Mouse (Mus musculus): Measurements from ENCODE around the gene Ugt1a7c.
A peak's percentile ranks its signal among the peaks of the same experiment; 100 is the strongest.

Ugt1a7c gene

DNA sequence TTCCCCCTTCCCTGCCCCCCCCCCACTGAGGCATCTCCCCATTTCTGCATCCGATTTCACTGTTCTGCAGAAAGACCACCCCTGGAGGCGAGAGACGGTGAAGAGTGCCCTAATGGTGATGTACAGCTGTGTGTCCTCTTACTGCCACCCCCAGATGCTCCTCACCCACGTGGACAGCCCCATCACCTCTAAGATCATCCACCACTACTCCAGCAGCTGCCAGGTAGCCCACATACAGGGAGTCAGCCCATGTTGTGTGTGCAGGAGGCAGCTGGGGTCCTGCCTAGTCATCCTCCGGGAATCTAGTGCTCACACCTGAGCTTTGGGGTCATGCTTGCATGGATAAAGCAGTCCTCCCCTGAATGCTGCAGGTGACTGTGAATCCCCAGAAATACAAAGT is 149.0 kb downstream of the Ugt1a7c start:
- DNase-seq = no peak

DNA sequence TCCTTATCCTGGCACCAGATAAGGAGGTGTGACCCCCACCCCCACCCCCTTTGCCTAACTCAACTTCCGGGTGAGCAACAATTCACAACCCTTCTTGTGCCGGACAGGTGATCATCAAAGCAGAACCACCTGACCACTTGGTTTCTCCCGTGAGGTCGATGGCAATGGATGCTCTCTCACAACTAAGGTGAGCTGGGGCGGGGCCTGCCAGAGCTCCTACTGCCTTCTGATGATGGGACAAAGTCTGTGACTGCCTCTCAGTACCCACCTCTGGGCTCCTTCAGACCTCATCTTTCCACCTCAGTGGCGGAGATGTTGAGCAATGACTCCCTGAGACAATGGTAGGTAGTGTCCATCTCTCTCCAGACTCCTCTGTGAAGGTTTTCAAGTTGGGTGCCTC is 151.0 kb downstream of the Ugt1a7c start:
- DNase-seq = no peak

DNA sequence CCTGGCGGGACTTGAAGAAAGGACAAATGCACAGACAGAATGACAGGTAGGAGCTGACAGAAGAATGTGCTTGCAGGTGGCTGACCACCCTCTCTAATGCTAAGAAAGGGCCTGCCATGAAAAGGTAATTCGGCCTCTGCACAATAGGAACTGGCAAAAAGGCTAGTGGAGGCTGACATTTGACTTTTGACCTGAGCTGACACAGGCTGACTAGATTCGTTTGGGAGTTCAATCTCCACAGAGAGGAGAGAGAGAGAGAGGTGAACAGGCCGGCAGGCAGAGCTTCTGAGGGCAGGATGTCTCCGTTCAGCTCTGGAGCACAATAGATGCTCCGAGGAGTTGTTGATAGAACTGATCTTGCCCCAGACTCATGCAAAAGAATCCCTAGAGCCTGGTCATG is 151.5 kb downstream of the Ugt1a7c start:
- no peak for DNase-seq

DNA sequence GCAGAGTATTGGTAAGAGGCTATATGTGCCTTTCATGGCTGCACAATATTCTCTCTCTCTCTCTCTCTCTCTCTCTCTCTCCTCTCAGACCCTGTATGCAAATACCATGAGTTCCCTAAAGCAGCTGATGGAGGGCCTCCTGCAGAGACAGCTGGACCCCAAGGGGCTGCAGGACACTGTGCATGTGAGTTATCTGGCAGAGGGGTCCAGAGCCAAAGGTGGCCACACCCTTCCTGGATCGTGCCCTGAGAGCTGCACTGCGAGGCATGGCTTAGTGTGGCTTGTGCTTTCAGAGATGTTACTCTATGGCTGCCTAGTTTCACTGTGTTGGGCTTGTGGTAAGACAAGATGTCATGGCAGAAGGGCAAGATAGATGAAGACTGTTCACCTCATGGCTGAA is 152.8 kb downstream of the Ugt1a7c start:
- DNase-seq = no peak

DNA sequence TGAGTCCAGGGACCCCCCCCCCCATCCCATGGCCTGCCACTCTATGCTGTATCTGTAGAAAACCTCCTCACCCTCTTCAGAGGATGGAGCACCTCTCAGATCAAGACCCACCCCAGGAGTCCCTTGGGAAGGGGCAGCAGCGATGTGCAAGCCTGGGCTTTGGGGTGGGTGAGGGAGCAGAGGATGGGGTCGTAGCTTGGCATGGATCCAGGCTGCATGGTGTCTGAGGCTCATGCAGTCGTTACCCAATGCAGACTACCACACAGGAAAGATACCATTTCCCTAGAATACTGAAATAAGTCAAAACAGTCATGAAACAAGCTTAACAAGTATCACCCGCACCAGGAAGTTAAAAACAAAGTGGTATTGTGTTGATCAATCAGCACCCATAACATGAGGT is 153.8 kb downstream of the Ugt1a7c start:
- no peak for DNase-seq

DNA sequence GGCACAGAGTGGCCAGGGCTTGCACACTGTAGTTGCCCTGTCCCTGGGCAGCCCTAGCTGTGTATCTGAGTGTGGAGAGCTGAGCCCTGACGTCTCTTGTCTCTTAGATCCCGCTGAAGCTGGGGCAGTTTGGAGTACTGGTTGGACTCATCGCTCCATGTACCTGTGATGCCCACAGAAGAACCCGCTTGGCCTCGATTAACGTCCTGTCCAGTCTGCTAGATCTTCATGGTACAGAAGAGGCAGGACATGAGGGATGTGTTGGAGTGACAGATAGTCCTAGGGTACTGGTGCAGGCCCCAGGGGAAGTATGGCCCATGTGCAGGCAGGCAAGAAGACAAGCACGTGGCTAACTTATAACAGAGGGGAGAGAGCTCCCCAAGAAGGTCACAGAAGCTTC is 154.7 kb downstream of the Ugt1a7c start:
- no peak for DNase-seq

DNA sequence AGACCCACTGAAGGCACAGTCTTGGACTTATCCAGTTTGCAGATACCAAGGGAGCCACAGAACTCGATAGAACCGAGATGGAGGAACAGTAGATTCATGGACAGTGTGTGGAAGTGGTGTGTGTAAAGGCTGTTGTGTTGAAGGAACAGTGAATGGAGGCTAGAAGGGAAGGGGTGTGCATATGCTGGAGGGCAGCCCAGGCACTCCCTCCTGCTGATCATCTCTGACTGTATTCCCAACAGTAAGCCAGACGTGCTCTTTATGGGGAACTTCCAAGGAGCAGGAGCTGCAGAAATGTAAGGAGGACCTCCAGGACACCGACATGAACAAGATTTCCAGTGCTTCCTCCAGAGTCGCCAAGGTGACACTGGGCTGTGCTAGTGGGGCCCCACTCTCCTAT is 155.2 kb downstream of the Ugt1a7c start:
- no peak for DNase-seq

DNA sequence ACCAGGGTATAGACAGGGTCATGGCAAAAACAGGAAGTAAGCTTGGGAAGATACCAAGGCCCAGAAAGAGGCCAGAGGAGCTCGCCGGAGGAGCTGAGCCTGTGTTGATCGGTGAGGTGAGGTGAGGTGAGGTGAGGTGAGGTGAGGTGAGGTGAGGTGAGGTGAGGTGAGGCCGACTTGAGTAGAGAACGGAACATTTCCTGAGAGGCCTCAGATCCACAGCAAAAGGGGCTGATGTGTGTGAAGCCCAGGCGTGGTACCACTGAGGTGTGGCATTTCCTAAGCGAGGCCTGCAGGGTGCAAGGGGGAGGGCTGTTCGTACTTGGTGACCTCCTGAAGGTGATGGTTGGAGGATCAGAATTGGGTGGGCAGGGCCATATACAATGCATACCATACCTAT is 158.2 kb downstream of the Ugt1a7c start:
- no peak for DNase-seq

DNA sequence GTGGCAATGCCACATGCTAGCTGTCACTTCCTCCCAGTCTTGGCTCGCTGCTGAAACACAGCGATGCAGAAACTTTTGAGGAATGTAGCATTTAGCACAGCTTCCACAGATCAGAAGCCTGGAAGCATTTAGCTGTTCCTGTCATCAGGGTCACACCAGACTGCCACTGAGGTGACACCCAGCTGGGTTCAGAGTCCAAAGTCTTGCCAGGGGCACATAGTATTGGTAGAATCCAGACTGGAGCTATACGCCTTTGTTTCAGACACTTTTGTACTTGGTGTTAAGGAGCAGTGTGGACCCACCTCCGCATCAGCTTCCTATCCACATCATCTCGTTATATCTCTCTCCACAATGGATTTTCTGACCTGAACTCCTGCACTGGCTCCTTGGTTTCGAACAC is 158.7 kb downstream of the Ugt1a7c start:
- no peak for DNase-seq

DNA sequence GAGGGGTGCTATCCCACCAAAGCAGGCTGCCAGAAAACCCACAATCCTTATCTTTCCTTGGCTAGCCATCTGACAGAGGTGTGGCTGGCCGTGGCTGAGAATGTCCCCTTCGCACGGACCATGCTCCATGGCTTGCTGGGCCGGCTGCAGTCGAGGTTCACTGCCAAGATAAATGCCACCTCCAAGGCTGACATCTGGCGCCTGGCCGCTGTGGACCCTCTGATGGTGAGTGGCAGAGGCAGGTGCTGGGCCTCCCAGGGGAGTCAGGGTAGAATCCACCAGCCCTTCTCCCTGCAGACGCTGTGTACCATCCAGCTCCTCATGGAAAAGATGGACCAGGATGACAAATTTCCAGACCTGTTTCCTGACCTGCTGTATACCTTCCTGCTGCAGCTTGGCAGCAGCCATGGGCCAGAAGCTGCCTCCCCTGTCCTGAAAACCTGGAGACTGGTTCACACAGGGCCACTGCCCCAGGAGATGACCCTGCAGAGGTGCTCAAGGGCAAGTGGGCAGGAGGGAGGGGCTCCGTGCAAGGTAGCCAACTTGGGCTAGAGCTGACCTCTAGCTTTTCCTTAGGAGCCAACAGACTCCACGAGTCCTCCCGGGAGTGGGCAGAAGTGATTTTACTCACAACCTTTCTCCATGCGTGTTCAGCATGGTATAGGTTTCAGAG is 160.1 kb downstream of the Ugt1a7c start:
- no peak for DNase-seq

DNA sequence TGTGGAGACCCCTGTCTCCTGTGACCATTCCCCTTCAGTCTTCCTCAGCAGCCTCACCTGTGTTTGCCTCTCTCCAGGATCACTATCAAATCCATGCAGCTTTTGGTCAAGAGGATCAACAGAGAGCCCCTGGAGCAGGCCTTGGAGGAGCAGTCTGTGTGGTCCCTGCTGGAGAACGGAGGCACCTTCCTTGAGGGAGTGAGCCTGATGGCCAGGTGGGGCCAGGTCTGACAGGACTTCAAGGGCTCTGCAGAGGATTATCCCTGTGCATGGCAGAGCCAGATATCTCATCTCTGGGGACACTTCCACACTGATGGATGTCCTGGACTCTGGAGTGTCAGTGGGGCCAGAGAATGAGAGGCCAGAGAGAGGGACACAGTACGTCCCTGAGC is 160.6 kb downstream of the Ugt1a7c start:
- no peak for DNase-seq

DNA sequence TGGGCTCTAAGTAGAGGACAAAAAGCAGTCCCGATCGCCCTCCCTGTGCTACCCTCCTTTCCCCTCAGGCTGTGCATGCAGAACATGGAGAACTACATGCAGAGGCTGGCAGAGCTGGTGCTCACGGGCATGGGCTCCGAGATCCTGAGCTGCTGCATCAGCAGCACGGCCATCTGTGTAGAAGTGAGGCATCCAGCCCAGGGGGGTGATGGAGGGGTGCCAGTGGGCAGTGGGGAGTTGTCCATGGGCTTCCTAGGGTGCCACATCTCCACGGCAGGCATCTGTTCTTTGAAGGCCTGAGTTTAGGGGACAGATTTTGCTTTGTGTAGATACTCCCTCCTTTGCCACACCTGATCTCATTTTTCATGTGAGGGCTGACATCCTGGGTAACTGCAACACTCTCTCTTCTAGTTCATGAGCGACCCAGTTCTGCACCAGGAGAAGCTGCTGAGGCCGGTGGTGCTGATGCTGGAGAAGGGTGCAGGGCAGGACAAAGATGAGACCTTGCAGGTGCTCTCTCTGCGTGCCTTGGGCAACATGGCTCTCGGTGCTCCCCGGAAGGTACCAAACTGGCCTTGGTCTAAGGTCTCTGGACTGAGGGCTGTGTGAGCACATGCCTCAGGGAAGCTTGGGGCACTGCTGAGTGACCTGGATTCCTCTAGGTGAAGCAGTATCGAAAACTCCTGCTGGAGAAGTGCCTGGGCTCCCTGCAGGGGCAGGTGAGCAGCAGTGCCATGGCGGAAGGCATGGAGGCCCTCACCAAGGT is 161.3 kb downstream of the Ugt1a7c start:
- DNase-seq = no peak

DNA sequence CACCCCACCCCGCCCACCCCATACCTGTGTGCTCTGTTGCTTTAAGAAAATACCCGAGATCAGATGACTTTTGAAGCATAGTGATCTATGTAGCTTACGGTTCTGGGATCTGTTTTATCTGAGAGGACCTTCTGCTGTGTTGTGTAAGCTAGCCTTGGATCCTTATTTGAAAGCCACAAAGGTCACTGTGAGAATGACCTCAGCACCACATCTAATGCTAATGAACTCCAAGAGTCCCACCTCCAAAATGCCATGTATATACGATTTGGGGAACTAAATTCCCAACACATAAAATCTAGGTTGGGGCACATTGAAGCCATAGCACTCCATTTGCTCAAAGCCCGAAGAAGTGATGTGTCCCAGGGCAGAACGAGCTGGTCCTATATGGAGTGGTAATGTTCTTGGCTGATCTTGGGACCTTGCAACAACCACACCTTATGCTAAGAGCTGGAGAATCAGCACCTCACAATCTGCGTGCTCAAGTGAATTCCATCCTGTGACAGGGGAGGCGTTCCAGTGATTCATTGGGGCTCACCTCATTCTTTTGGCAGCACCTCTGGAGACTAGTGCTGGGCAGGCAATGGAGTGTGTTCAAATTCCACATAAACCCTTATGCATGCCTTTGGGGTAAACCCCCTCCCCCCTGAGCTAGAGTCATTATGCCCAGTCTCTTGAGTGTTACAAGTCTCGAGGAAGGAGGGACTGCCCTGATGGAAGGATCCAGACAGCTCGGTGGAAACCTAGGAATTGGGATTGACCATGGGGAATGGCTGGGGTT is 162.2 kb downstream of the Ugt1a7c start:
- no peak for DNase-seq

DNA sequence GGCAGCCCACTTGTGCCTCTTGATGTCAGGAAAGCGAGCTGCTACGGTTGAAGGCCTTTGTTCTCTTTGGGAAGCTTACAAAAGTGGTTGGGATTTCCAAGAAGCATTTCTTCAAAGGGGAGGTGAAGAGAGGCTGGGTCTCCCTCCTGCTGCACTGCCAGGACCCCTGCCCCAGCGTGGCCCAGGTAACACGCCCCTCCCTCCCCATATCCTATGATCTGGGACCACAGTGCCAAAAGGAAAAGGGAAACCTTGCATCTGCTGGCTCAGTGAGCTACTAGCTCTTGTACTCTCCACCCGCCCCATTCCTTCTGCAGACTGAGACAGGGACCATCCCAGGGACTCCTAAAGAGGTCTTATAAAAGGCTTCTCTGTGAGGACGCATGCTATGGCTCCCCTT is 162.8 kb downstream of the Ugt1a7c start:
- no peak for DNase-seq

DNA sequence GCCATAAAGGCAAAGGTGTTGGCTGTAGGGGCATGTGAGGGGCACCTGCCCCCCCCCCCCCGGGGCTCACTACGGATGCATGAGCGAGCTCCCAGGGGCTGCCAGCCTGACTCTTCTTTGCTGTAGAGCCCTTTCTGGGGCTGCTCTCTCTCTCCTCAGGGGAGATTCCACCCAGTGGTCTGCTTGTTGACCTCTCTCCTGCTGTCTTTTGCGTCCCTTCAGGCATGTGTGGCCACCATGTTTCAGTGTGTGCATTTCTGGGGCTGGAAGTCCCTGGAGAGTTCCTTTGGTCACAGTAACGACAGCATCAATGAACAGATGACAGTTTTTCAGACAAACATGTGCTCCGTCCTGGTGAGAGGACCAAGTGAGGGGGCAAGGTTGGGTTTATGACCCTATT is 163.5 kb downstream of the Ugt1a7c start:
- DNase-seq = no peak

DNA sequence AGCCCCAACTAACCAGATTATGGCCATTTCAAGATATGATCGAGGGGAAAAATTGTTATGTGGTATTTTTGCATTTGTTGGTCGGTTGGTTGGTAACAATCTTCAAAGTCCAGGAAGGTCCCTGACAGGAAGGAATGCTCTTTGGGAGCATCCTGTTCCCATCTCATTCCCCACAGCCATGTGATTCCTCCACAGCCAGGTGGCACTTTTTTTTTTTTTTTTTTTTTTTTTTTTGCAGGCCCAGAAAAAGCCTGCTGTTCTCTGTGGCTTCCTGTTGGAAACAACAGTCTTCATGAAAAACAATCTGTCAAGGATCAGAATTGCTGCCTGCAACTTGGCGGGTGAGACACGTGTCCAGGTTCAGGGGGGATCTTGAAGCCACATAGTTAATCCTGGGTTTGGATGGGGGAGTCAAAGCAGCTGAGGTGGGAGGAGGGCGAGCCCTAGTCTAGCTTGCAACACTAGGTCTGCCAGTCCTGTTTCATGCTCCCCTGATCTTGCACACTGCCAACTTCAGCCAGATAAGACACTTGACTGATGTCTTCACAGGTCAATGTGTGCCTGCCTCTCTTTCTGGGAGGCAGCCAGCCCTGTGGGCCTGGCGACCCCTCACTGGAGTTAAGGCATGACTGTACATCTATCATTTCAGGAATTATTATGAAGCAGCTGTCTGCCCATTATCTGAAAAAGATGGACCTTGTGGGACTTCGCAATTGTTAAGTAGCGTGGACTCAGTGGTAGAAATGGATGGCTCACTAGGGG is 164.2 kb downstream of the Ugt1a7c start:
- no peak for DNase-seq

DNA sequence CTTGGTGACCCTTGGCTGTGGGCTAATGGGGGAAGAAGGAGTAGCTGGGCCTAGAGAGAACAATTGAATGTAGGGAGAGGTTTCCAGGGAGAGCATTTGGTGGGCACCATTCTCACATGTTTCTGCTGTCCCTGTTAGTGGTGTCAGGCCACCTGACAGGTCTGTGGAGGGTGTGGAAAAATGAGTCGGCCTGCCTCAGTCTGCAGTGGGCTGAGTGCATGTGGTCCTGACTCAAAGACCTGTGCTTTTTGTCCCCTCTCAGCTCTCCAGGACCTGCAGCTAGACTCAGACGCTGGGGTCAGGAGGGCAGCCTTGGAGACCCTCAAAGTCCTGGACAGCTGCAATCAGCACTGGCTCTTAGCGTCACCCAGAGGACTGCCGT is 164.8 kb downstream of the Ugt1a7c start:
- no peak for DNase-seq

DNA sequence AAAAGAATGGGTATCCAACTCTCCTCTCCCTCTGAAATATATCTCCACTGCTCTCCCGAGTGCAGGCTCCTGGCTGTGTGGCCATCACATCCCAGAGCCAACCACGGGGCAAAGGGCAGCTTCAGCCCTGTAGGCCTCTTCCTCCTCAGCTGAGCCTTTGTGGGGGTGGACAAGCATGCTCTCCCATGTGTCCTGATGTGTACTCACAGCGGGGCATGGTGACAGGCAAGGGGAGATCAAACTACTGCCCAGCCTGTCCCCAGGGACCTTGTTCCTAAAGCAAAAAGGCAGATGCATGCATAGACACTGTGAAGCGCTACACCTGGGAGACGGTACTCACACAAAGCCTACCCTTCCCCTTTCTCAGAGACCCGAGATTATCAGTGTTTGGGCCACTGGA is 165.3 kb downstream of the Ugt1a7c start:
- peak; percentile 58 to 66 for DNase-seq

DNA sequence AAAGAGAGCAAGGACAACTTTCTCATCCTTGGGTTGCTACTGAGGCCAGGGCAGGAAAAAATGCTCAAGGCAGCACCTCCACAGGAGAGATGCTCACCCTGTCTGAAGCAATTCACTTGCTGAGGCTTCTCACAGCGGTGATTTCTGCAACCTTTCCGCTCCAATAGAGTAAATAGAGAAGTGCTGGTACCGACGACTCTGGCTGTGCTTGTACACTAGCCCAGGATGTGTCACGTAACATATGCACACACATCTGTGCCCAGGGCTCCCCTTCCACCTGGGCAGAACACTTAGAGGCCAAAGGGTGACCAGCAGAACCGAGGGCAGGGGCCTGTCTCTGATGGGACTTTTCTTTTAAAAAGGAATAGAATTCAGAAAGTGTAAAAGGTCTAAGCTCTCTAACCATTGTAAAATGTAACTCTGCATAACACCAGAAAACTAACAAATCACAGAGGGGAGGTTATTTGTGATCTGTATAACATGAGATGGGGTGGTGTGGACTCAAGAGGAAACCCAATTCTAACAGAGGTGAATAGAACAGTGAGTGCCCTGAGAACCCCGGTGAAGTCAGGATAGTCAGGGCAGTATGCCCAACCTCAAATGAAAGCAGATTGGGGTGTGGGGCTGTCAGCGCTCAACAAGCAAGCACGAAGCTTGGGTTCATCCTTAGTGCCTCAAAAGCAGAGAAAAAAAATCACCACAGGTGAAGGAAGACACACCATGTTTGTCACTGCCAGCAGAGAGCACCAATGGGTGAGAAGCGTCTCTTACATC is 165.9 kb downstream of the Ugt1a7c start:
- DNase-seq = no peak

DNA sequence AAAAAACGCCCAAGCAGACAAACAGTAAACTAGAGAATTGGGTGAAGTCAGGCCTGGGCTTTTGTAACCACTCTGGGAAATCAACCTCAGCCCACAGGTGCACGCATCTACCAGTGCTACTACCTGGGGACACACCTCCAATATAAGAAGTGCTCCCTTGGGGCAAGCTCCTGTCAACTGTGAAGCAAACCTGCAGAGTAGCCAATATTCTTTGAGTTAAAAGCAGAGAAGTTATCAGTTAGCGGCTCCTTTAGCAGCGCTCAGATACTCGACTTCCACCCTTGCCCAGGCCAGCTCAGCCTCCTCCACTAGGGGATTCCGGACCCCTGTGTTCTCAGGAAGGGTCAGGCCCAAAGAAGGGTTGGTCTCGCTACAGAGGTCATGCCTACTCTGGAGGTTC is 166.8 kb downstream of the Ugt1a7c start:
- DNase-seq = no peak

DNA sequence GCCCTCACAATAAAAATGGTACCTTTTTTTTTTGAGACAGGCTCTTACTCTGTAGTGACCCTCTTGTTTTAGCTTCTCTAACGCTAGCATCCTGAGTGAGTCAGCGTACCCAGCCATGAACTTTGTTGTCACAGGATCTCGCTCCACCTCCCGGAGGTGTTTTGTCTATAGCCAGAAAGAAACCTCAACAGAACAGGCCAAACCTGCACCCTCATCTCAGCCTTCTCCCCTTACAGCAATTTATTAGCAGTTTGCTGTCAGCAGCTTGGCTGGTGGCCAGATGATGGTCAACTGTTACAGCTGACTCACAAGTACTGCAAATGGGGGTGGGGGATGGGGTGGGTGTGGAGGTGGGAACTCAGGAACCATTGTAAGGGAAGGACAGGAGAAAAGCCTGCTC is 167.4 kb downstream of the Ugt1a7c start:
- peak in 1 of 2 experiments; percentile 60 for DNase-seq

DNA sequence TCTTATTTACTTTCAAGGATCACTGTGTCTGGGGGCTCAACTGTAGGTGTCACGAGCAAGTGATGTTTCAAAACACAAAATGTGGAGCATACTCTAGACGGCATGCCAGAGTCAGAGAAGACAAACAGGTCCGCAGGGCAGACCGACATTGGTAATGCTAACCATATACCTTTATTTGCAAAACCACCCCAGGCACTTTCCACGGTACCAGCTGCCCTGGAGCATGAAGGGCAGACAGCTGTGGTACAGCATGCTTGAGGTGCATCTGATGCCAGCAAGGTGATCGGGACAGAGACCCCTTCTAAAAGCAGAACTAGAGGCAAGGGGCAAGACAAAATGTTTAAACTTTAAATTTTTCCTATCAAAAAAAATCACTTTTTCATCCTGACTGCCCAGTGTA is 168.1 kb downstream of the Ugt1a7c start:
- no peak for DNase-seq

DNA sequence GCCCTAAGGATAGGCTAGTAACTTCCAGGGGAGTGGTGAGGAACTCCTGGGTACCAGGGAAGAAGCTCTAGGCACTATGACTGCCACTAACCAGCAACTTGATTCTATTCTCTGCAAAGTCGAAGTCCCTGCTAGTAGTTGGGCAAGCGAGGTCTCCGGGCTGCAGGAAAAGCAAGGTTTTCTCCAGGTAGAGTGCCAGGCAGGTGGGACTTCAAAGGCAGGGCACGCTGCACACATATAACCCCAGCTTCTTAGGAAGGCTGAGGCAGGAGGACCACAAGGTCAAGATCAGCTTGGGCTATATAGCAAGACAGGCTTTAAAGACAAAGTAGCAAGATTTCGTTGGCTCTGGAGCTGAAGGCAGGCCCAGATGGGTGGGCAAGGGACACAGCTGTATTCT is 168.9 kb downstream of the Ugt1a7c start:
- DNase-seq = no peak
